ENCODE assay signal across 1 mouse cellular context in genomic region chr4:119425077-119425476, GRCm38 (mm10).
TF ChIP-seq lines count a peak whose summit lies in the region.

No protein-coding gene starts in this region.

TF ChIP-seq in MEL, 35 proteins besides CTCF, POLR2A, EP300 and RAD21:
- TF ChIP-seq POLR2AphosphoS5 (IDR thresholded peaks at IDR 0.05; ENCODE audit: borderline replicate concordance, low read depth, low read length) (no peak), TAL1 (IDR thresholded peaks at IDR 0.05; ENCODE audit: low read length) (0 out of 2 replicates have a peak, but pooled peaks have one; percentile 9), GATA1 (IDR thresholded peaks at IDR 0.05; ENCODE audit: low read depth, low read length) (peak; percentile 31)
